Mouse (Mus musculus) layer of hippocampus, adult 9-10 months (tissue): Measurements from ENCODE around the gene Gcnt1.

Experiments
- DNase-seq: peaks from one replicate; pipeline ENCODE4 v3.0.0; 2022; ENCODE audit warnings: low spot score

Gene Gcnt1

DNA sequence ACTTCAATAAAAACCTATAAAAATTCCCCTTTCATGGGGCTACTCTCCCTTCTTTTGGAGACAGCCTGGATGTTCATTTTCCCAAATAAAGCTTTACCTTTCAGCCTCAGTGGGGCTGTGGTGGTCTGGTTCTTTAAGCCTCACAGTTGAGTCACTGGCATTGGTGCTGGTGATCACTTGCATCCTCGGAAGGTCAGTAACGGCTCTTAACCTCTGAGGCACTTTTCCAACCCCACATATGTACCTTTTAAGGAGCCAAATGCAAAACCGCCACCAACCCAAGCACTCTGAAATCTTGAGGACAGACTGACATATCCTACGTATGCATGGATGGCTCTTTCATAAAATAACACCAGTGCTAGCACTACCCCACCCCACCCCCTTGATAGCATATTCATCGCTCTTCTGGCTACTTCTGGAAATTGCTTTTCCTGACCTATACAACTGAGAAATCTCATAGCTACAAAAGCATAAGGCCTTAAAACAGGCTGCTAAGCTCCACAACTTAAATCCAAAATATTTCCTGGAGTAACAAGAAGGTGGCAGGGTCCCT is 48.9 kb downstream of the Gcnt1 start:
- DNase-seq, result no peak

- no peak for DNase-seq
These were observed 49.5 kb downstream of the Gcnt1 start for GRCm38 (mm10) chr19:17323006-17323688.

- DNase-seq, result no peak
These were observed 52.9 kb downstream of the Gcnt1 start for GRCm38 (mm10) chr19:17319770-17320169.

DNA sequence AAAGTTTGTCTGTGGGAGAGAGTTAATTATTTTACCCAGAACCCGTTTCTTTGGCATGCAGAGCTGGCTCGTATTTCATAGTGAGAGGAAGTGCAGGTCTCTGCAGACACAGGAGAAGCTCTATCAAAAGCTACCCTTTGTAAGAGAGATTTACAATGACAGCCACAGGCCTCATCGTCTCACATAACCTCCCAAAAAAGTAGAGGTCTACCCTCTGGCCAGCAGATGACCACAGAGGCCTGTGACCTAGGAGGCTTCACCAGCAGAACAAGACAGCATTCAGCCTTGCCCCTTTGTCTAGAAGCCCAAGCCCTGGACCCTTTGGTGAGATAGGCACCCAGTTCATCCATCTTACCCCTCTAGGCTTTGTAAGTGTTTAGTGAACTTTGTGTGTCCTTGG is 53.9 kb downstream of the Gcnt1 start:
- DNase-seq, result no peak

DNA sequence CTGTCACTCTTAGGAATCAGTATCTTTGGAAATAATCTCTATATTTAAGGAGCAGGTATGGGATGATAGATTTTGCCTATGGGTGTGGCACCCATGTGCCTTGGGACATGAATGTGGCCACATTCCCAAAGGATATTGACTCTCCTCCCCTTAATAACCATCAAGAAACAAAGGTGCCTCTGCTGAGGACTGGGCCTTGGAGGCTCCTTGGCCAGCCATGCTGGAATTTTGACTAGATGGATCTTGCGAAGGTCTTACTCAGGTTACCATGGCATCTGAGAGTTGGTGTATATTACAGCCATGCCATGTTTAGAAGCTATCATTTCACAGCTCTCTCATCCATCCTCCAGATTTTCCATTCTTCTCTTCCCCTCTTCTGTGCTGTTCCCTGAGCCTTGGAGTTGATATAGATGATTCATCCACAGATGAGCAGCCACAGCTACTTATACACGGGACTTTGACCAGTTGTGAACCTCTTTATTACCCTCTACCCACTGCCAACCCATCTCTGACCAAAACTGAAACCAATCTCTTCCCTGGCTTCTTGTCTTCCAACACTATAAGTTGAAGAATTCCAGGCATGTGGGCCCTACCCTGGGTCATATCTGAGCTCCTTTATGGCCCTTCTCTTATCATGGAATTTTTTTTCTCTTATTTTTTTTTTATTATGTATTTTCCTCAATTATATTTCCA is 56.2 kb downstream of the Gcnt1 start:
- DNase-seq, result no peak

DNA sequence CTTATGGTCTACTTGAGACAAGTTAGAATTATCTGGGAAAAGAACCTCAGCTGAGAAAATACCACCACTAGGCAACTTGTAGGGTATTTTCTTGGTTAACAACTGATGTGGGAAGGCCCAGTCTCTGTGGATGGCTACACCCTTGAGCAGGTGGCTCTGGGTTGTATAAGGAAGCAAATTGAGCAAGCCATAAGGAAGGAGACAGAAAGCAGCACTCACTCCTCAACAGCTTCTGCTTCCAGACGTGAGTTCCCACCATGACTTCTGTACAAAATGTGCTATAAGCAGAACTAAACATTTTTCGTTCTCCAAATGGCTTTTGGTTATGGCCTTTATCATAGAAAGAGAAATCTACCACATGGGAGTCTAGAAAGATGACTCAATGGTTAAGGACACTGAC is 58.2 kb downstream of the Gcnt1 start:
- DNase-seq, result no peak

DNA sequence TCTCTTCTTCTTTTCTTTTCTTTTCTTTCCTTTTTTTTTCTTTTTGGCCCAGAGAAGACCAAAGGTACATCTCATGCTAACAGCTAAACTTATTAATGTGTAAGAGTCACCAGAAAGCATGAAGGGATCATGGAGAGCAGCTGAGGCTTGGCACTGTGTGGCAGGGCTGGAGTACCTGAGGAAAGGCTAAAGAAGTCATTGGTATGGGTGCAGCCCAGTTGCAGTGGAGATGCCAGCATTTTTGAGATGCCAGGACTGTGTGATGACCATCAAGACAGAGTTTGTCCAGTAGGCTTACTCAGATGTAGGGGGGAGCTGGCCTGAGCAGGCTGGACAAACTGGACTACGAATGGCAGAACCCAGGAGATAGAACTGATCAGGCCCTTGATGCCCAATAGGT is 58.9 kb downstream of the Gcnt1 start:
- no peak for DNase-seq

GRCm38 (mm10) chr19:17312671-17313180 is 59.9 kb downstream of the Gcnt1 start:
- no peak for DNase-seq

GRCm38 (mm10) chr19:17311501-17311900 is 61.1 kb downstream of the Gcnt1 start:
- DNase-seq, result no peak

DNA sequence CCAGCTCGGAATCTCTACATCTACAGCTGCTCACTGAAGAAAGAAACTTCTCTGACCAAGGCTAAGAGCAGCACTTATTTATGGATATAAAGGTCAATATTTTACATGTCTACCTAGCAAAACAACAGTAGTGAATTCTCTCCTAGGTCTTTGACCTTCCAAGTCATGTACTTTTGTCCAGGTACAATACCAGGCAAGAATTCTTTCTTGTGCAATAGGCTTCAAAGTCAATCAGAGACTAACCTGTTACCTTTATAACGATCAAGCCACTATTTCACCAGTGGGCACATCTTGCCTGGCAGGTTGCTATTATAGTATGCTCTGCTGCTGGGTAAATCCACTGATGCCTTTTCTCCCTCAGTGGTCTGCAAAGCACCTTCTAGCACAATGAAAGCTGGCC is 61.6 kb downstream of the Gcnt1 start:
- DNase-seq, result no peak

DNA sequence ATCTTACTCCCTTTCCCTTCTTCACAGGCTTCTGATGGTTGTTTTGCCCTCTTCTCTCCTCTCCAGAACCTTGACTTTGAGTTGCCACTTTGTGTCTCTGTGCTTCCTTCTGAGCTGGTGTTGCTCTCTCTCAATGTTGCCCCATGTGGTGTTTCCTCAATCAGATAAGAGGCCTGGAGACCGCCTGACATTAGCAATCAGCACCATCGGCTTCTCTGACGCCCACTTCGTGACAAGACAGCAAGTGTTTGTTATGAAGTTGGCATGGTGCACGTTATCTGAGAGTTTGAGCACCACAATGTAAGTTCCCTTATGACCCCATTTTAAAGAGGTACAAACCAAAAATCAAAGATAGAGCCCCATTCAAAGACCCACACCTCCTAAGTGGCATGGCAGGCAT is 76.6 kb downstream of the Gcnt1 start:
- DNase-seq, result no peak

- DNase-seq, result no peak
These were observed 77.4 kb downstream of the Gcnt1 start for GRCm38 (mm10) chr19:17295211-17295766.

DNA sequence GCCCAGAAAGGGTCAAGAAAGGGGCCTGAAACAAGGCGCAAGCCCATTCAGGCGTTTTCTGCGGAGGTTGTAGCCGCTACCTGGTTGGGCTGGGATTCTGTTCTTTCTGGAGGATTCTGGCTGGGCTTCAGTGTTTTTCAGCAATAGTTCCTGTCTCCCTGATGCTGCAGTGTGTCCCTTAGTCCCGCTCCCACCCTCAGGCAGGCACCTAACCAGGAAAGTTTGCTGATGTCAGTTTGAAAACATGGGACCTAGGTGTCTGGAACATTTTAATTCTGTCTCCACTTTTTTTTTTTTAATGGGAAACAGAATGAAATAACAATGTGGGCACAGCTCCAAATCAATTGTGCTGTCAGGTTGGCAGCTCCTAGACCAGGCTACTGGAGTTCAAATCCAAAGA is 78.5 kb downstream of the Gcnt1 start:
- no peak for DNase-seq

GRCm38 (mm10) chr19:17289526-17289925 is 83.1 kb downstream of the Gcnt1 start:
- DNase-seq, result no peak

DNA sequence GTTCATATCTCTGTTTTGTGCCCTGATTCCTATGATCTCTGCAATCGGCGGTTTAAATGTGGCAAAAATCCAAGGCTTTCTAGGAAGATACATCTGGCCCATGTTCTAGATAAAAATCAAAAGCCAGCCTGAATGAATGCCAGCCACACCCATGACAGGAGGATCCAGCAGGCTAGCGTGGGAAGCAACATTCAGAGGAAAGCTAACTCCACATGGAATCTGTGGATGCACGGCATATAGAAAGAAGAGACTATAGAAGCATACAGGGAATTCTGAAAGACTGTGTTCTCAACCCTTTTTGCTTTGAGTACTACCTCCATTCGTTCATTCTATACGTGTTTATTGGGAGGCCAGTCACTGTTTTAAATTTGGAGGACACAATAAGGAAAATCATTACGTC is 86.6 kb downstream of the Gcnt1 start:
- no peak for DNase-seq

DNA sequence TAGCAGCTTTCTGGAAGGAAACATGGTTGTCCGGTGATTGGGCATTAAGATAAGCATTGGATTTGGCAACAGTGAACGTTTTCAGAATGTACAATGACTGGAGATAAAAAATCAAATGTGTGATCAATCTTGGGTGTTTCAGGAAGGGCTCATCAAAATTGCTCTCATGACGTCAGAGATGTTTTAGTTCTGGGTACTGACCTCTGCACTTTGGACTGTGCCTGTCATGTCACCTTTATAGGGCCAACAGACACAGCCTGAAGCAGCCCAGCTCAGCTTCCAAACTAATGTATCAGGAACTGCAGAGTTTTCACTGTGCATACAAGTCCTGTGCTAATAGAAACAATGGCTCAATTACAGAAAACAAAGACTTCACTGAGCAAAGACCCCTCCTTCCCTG is 89.3 kb downstream of the Gcnt1 start:
- no peak for DNase-seq

- no peak for DNase-seq
These were observed 94.1 kb downstream of the Gcnt1 start for GRCm38 (mm10) chr19:17278381-17279051.
